28 mouse cellular contexts compared by ENCODE assay signal in genomic region chr10:44901203-44901602, GRCm38 (mm10).
"Had no signal": no experiment of that assay in that cellular context is flagged by ENCODE, and none has a peak within 500 bp of the region (broad histone marks: within the 10 kb centered on the region; RNA-seq: fewer than 3 reads in every experiment).

No protein-coding gene starts in this region.

- H3K9me3 ChIP-seq: embryonic facial prominence, embryonic 10.5 days; embryonic facial prominence, embryonic 12.5 days; embryonic facial prominence, embryonic 15.5 days; forebrain, embryonic 10.5 days; forebrain, embryonic 12.5 days; forebrain, embryonic 13.5 days; forebrain, embryonic 15.5 days had no signal

- H3K4me1 ChIP-seq: embryonic facial prominence, embryonic 12.5 days; embryonic facial prominence, embryonic 15.5 days; forebrain, embryonic 10.5 days; forebrain, embryonic 12.5 days; forebrain, embryonic 13.5 days; forebrain, embryonic 15.5 days had no signal

- DNase-seq: cerebellum, adult 2 months; cerebellum, adult 8-10 months; cerebellum, adult 9-10 months; cerebellum, adult 9-11 months; cerebellum, postnatal 10 days; cerebellum, postnatal 14 days; cerebellum, postnatal 25 days; cerebellum, postnatal 36 days; embryo, embryonic 11 days; forebrain, postnatal 0 days; gastrocnemius, adult 2 months; gastrocnemius, postnatal 10 days; gastrocnemius, postnatal 14 days; gastrocnemius, postnatal 25 days; gastrocnemius, postnatal 36 days; heart, adult 11 months; heart, adult 18-20 months had no signal

- H3K27ac ChIP-seq: embryonic facial prominence, embryonic 10.5 days; embryonic facial prominence, embryonic 12.5 days; embryonic facial prominence, embryonic 13.5 days; embryonic facial prominence, embryonic 15.5 days; forebrain, embryonic 10.5 days; forebrain, embryonic 12.5 days; forebrain, embryonic 13.5 days; forebrain, embryonic 15.5 days; gastrocnemius, adult 2 months had no signal

- H3K36me3 ChIP-seq: embryonic facial prominence, embryonic 10.5 days; embryonic facial prominence, embryonic 12.5 days; embryonic facial prominence, embryonic 13.5 days; embryonic facial prominence, embryonic 15.5 days; forebrain, embryonic 10.5 days; forebrain, embryonic 12.5 days; forebrain, embryonic 15.5 days had no signal

- H3K27me3 ChIP-seq: embryonic facial prominence, embryonic 12.5 days; embryonic facial prominence, embryonic 13.5 days; embryonic facial prominence, embryonic 15.5 days; forebrain, embryonic 12.5 days; forebrain, embryonic 13.5 days; forebrain, embryonic 15.5 days had no signal

- H3K4me2 ChIP-seq: embryonic facial prominence, embryonic 12.5 days; embryonic facial prominence, embryonic 13.5 days; embryonic facial prominence, embryonic 15.5 days; forebrain, embryonic 12.5 days; forebrain, embryonic 13.5 days; forebrain, embryonic 15.5 days had no signal

- H3K4me3 ChIP-seq: embryonic facial prominence, embryonic 10.5 days; embryonic facial prominence, embryonic 12.5 days; embryonic facial prominence, embryonic 13.5 days; embryonic facial prominence, embryonic 15.5 days; erythroblast, embryonic 14.5 days; forebrain, embryonic 10.5 days; forebrain, embryonic 12.5 days; forebrain, embryonic 13.5 days; forebrain, embryonic 15.5 days; gastrocnemius, adult 2 months had no signal

- ATAC-seq: forebrain, embryonic 13.5 days; forebrain, embryonic 14.5 days; forebrain, embryonic 15.5 days; forebrain, embryonic 16.5 days; forebrain, postnatal 0 days had no signal

- H3K9ac ChIP-seq: embryonic facial prominence, embryonic 12.5 days; embryonic facial prominence, embryonic 13.5 days; embryonic facial prominence, embryonic 15.5 days; forebrain, embryonic 12.5 days; forebrain, embryonic 13.5 days; forebrain, embryonic 15.5 days; forebrain, postnatal 0 days had no signal
